Mouse (Mus musculus) neural tube, embryonic 12.5 days (tissue): ENCODE results near the gene Nkd2. TPM values are rescaled to one million over a fixed set of nuclear protein-coding genes. Genes with fewer than 3 reads are reported as not detected.

ENCODE experiments used
- ATAC-seq: fragments of 200-750 bp; cut with Nextera tagmentation; 2 replicates; pipeline ENCODE4 v1.8.0; 2017; ENCODE audit warnings: low read depth, mild to moderate bottlenecking, moderate TSS enrichment, moderate library complexity; ENCODE audit not compliant: low FRiP score
- H3K27ac ChIP-seq: fragments of 300-500 bp; sonication (generic); 2 replicates; pipeline ENCODE4 v1.5.1; 2016
- H3K27me3 ChIP-seq: fragments of 300-500 bp; sonication (generic); replicated peaks from 2 replicates; pipeline ENCODE4 v1.6.1; 2016; ENCODE audit warnings: mild to moderate bottlenecking
- H3K36me3 ChIP-seq: fragments of 300-500 bp; sonication (generic); 2 replicates; pipeline ENCODE4 v1.6.1; 2016; ENCODE audit warnings: mild to moderate bottlenecking
- H3K4me1 ChIP-seq: fragments of 300-500 bp; sonication (generic); 2 replicates; pipeline ENCODE4 v1.6.1; 2016
- H3K4me2 ChIP-seq: fragments of 300-500 bp; sonication (generic); replicated peaks from 2 replicates; pipeline ENCODE4 v1.6.1; 2016; ENCODE audit warnings: mild to moderate bottlenecking
- H3K4me3 ChIP-seq: fragments of 300-500 bp; sonication (generic); 2 replicates; pipeline ENCODE4 v1.5.1; 2016
- H3K9ac ChIP-seq: fragments of 300-500 bp; sonication (generic); 2 replicates; pipeline ENCODE4 v1.6.1; 2016; ENCODE audit warnings: mild to moderate bottlenecking
- H3K9me3 ChIP-seq: fragments of 300-500 bp; sonication (generic); 2 replicates; pipeline ENCODE4 v1.6.1; 2016; ENCODE audit warnings: mild to moderate bottlenecking
- WGBS: fragments of 180-500 bp; shearing (Covaris S2); methylation state at CpG from one replicate; pipeline ENCODE4 v1.1.7; 2016; 5-methylcytosine and 5-hydroxymethylcytosine counted together
- polyA plus RNA-seq: library from polyadenylated mRNA; unstranded; fragments of >200 nt; fragmentation: Nextera tagmentation; extraction: Ambion mirVana; gene quantifications from 2 replicates; pipeline ENCODE4 v1.2.1, GENCODE M21; 2016

Gene Nkd2
- polyA plus RNA-seq, 1 experiment from 2014 or later, result 12.6 TPM

GRCm38 (mm10) chr13:73769916-73770682, 77.3 kb downstream of the Nkd2 start:
- WGBS, result 45% methylated on average over 4 of the region's 4 CpGs
- H3K27ac ChIP-seq, result no peak overlapping the region
- H3K27me3 ChIP-seq, result no peaks in the 10 kb centered on the region
- no peak for ATAC-seq
- no peak overlapping the region for H3K4me2 ChIP-seq
- H3K9ac ChIP-seq, result no peak overlapping the region
- H3K36me3 ChIP-seq, result 0 out of 2 replicates have a peak, but pooled peaks cover 8% of the 10 kb centered on the region
- H3K4me3 ChIP-seq, result no peak overlapping the region
- peaks cover 41% of the 10 kb centered on the region for H3K4me1 ChIP-seq
- no peaks in the 10 kb centered on the region for H3K9me3 ChIP-seq

Other genes with a start within 250 kb of the Nkd2 start
- 124 and 134 TPM in 2 replicates for gene Clptm1l, start 243.6 kb downstream of the Nkd2 start, polyA plus RNA-seq
- 5.6 and 6.1 TPM in 2 replicates for gene Tert, start 220.7 kb downstream of the Nkd2 start, polyA plus RNA-seq
- gene Slc6a18, start 169.6 kb downstream of the Nkd2 start, polyA plus RNA-seq, result not detected in 2 replicates
- 0.23 TPM in 2 replicates for gene Slc6a19, start 142.8 kb downstream of the Nkd2 start, polyA plus RNA-seq
- 31.3 and 32.6 TPM in 2 replicates for gene Slc12a7, start 114.5 kb downstream of the Nkd2 start, polyA plus RNA-seq
- 27.0 and 28.9 TPM in 2 replicates for gene Trip13, start 90.2 kb upstream of the Nkd2 start, polyA plus RNA-seq
- gene Brd9, start 90.2 kb upstream of the Nkd2 start, polyA plus RNA-seq, result 78.2 and 83.4 TPM in 2 replicates
- gene Zdhhc11, start 116.2 kb upstream of the Nkd2 start, polyA plus RNA-seq, result not detected in 2 replicates
- 4.7 and 5.6 TPM in 2 replicates for gene Tppp, start 161.8 kb upstream of the Nkd2 start, polyA plus RNA-seq
- 15.3 and 16.0 TPM in 2 replicates for gene Cep72, start 214.7 kb upstream of the Nkd2 start, polyA plus RNA-seq